Mouse (Mus musculus) skeletal muscle tissue, adult 2 months (tissue): Measurements from ENCODE around the gene Rrp1.

Experiments
- DNase-seq: peaks from one replicate; pipeline ENCODE4 v3.0.0-alpha.2; 2012; ENCODE audit warnings: low read depth, low spot score

Gene Rrp1

GRCm38 (mm10) chr10:78412319-78413151 lies at the start of gene Rrp1:
TSS of gene Rrp1 (minus strand) at chr10:78413043.
- peak; percentile 90 for DNase-seq

- DNase-seq, result no peak
These were observed 48.9 kb upstream of the Rrp1 start for GRCm38 (mm10) chr10:78461767-78462166.

- DNase-seq, result no peak
These were observed 47.6 kb upstream of the Rrp1 start for GRCm38 (mm10) chr10:78460463-78460862.

GRCm38 (mm10) chr10:78458348-78459111 lies 45.7 kb upstream of the Rrp1 start:
- peak; percentile 70 for DNase-seq

GRCm38 (mm10) chr10:78457495-78458347 lies 44.9 kb upstream of the Rrp1 start:
- peak; percentile 71 for DNase-seq

- DNase-seq, result no peak
These were observed 43.9 kb upstream of the Rrp1 start for GRCm38 (mm10) chr10:78456696-78457095.

GRCm38 (mm10) chr10:78452641-78453040 lies 39.8 kb upstream of the Rrp1 start:
- DNase-seq, result peak; percentile 40

GRCm38 (mm10) chr10:78450761-78451160 lies 37.9 kb upstream of the Rrp1 start:
- no peak for DNase-seq

GRCm38 (mm10) chr10:78447396-78447795 lies 34.6 kb upstream of the Rrp1 start:
- no peak for DNase-seq

GRCm38 (mm10) chr10:78446195-78446594 lies 33.4 kb upstream of the Rrp1 start:
- no peak for DNase-seq

GRCm38 (mm10) chr10:78442292-78442691 lies 29.4 kb upstream of the Rrp1 start:
- DNase-seq, result no peak

- DNase-seq, result no peak
These were observed 28.8 kb upstream of the Rrp1 start for GRCm38 (mm10) chr10:78441606-78442005.

- DNase-seq, result no peak
These were observed 28.0 kb upstream of the Rrp1 start for GRCm38 (mm10) chr10:78440812-78441211.

GRCm38 (mm10) chr10:78439990-78440389 lies 27.1 kb upstream of the Rrp1 start:
- DNase-seq, result no peak

GRCm38 (mm10) chr10:78439550-78439949 lies 26.7 kb upstream of the Rrp1 start:
- no peak for DNase-seq

GRCm38 (mm10) chr10:78438094-78438493 lies 25.3 kb upstream of the Rrp1 start:
- peak; percentile 29 for DNase-seq

- DNase-seq, result no peak
These were observed 20.0 kb upstream of the Rrp1 start for GRCm38 (mm10) chr10:78432853-78433252.

- no peak for DNase-seq
These were observed 16.9 kb upstream of the Rrp1 start for GRCm38 (mm10) chr10:78429776-78430175.

- DNase-seq, result no peak
These were observed 16.3 kb upstream of the Rrp1 start for GRCm38 (mm10) chr10:78429180-78429579.

- DNase-seq, result no peak
These were observed 15.2 kb upstream of the Rrp1 start for GRCm38 (mm10) chr10:78428070-78428469.

- no peak for DNase-seq
These were observed 13.4 kb upstream of the Rrp1 start for GRCm38 (mm10) chr10:78426117-78426735.
